Mouse (Mus musculus) embryonic fibroblast, embryonic 13.5 days (primary cell): ENCODE measurements around the gene Arhgap33.

Experiments used
- CTCF ChIP-seq: IDR thresholded peaks from 2 replicates; pipeline ENCODE4 v1.5.1; 2011; ENCODE audit warnings: mild to moderate bottlenecking, control low read depth, low read length, moderate library complexity, borderline replicate concordance; ENCODE audit not compliant: insufficient read depth
- POLR2A ChIP-seq: IDR thresholded peaks from 2 replicates; pipeline ENCODE4 v1.6.1; 2011; ENCODE audit warnings: low read depth, mild to moderate bottlenecking, control low read depth, low read length, moderate library complexity

GRCm38 (mm10) chr7:30490251-30490956, 44.5 kb downstream of the Arhgap33 start:
- TF ChIP-seq CTCF: no peak
- no peak for TF ChIP-seq POLR2A
